Mouse (Mus musculus): ENCODE results near the gene Ttc7.

DNA sequence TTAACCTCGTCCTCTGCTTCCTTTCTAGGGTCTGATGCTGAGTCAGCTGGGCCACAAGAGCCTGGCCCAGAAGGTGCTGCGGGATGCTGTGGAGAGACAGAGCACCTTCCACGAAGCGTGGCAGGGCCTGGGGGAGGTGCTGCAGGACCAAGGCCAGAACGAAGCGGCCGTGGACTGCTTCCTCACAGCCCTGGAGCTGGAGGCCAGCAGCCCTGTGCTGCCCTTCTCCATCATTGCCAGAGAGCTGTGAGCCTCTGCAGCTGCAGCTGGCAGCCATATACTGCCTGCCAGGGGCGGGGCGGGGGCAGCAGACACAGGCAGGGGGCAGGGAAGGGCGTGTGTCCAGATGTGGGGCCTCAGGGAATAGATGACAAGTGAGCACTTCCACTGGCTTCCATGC, 97.1 kb downstream of the Ttc7 start:
- no peak for TF ChIP-seq ZC3H11A (IDR thresholded peaks at IDR 0.05; ENCODE audit: borderline replicate concordance, low read depth, low read length)
- TF ChIP-seq ZNF384 (IDR thresholded peaks at IDR 0.05; ENCODE audit: low read depth, low read length), result no peak
- no peak for TF ChIP-seq MAFK (IDR thresholded peaks at IDR 0.05; ENCODE audit: insufficient read depth, low read depth, low read length)
- TF ChIP-seq CHD2 (IDR thresholded peaks at IDR 0.05; ENCODE audit: low read depth, low read length), result no peak
- no peak for TF ChIP-seq HCFC1 (IDR thresholded peaks at IDR 0.05; ENCODE audit: borderline replicate concordance, insufficient read depth, low read length)
